Mouse (Mus musculus) liver, postnatal 0 days (tissue): ENCODE results near the gene Cela1. TPM values are rescaled to one million over a fixed set of nuclear protein-coding genes. Genes with fewer than 3 reads are reported as not detected.

Source experiments
- ATAC-seq: fragments of 200-750 bp; cut with Nextera tagmentation; 2 replicates; pipeline ENCODE4 v1.8.0; 2017; ENCODE audit warnings: mild to moderate bottlenecking, moderate library complexity
- DNase-seq: peaks from one replicate; pipeline ENCODE4 v3.0.0-alpha.2; 2016
- H3K27ac ChIP-seq: fragments of 300-500 bp; sonication (generic); 2 replicates; pipeline ENCODE4 v1.5.1; 2014; ENCODE audit warnings: antibody characterized with exemption, moderate library complexity, mild to moderate bottlenecking, low read depth
- H3K27me3 ChIP-seq: fragments of 300-500 bp; sonication (generic); 2 replicates; pipeline ENCODE4 v1.6.1; 2014; ENCODE audit warnings: low read length, control low read depth, mixed read lengths; ENCODE audit not compliant: insufficient read depth
- H3K36me3 ChIP-seq: fragments of 300-500 bp; sonication (generic); replicated peaks from 2 replicates; pipeline ENCODE4 v1.6.1; 2014; ENCODE audit warnings: mild to moderate bottlenecking, control low read depth, low read length, moderate library complexity, mixed read lengths; ENCODE audit not compliant: insufficient read depth
- H3K4me1 ChIP-seq: fragments of 300-500 bp; sonication (generic); 2 replicates; pipeline ENCODE4 v1.6.1; 2014; ENCODE audit warnings: antibody characterized with exemption, mild to moderate bottlenecking, control low read depth; ENCODE audit not compliant: insufficient read depth
- H3K4me2 ChIP-seq: fragments of 300-500 bp; sonication (generic); 2 replicates; pipeline ENCODE4 v1.6.1; 2014; ENCODE audit warnings: low read depth, mild to moderate bottlenecking, low read length, moderate library complexity, mixed read lengths
- H3K4me3 ChIP-seq: fragments of 300-500 bp; sonication (generic); 2 replicates; pipeline ENCODE4 v1.5.1; 2014; ENCODE audit warnings: low read depth, low read length
- H3K9ac ChIP-seq: fragments of 300-500 bp; sonication (generic); replicated peaks from 2 replicates; pipeline ENCODE4 v1.6.1; 2014; ENCODE audit warnings: mild to moderate bottlenecking, moderate library complexity
- H3K9me3 ChIP-seq: fragments of 300-500 bp; sonication (generic); 2 replicates; pipeline ENCODE4 v1.6.1; 2016; ENCODE audit warnings: mild to moderate bottlenecking, control low read depth, low read length, mixed read lengths
- CTCF ChIP-seq: sonication (generic); IDR thresholded peaks from 2 replicates; pipeline ENCODE4 v1.5.1; 2016; ENCODE audit warnings: antibody characterized with exemption, low read depth
- EP300 ChIP-seq: IDR thresholded peaks from 2 replicates; pipeline ENCODE4 v1.6.1; 2016; ENCODE audit warnings: antibody characterized with exemption, low read depth, mild to moderate bottlenecking
- WGBS: fragments of 180-500 bp; shearing (Covaris S2); extraction: QIAGEN DNeasy Blood & Tissue Kit; methylation state at CpG from one replicate; pipeline ENCODE4 v1.1.7; 2014; ENCODE audit not compliant: insufficient replicate concordance; 5-methylcytosine and 5-hydroxymethylcytosine counted together
- polyA plus RNA-seq: library from polyadenylated mRNA; unstranded; fragments of >200 nt; fragmentation: Nextera tagmentation; extraction: Ambion mirVana; gene quantifications from 2 replicates; pipeline ENCODE4 v1.2.1, GENCODE M21; 2015

The Cela1 gene
- polyA plus RNA-seq = 29.5 and 31.5 TPM in 2 replicates

DNA sequence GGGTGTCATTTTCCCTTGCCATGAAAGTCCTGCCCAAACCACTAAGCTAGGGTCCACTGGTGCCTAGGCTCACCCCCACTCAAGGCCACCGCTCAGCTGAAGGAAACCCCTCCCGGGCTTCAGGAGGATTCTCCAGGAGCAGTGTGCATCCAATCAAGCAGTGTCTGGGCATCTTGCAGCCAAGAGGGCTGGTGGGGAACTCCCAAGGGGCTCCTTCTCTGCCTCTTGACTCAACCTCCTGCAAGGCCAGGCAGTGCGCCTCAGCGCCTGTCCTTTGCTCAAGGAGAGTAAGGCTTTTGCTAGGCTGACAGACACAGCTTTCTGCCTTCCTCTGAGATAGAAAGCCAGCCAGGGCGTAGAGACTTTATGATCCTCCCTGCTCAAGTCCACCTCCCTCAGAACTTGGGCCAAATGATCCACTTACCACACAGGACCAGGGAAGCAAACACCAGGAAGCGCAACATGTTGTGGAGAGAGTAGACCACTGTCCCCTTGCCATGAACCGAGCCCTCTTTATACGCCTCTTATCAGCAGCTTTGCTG, at the start of gene Cela1:
Gene Cela1 (minus strand): TSS at position 492 of the 542 bp plus-strand sequence.
- H3K4me1 ChIP-seq = peaks cover 16% of the 10 kb centered on the region
- TF ChIP-seq CTCF = no peak
- TF ChIP-seq EP300 = no peak
- no peaks in the 10 kb centered on the region for H3K27me3 ChIP-seq
- ATAC-seq (no peak), DNase-seq (no peak)
- WGBS = 61% methylated on average over 8 of the region's 8 CpGs
- H3K4me3 ChIP-seq = peak within 1 kb of the TSS; percentile 36
- H3K9me3 ChIP-seq = 0 out of 2 replicates have a peak, but pooled peaks cover 4% of the 10 kb centered on the region
- H3K27ac ChIP-seq = peak within 1 kb of the TSS; percentile 52; the same call in 1 of the 2 replicates
- H3K36me3 ChIP-seq = no peaks in the 10 kb centered on the region
- peak within 1 kb of the TSS; percentile 47; the same call in 1 of the 2 replicates for H3K9ac ChIP-seq
- peak within 1 kb of the TSS; percentile 64 for H3K4me2 ChIP-seq

- peaks cover 23% of the 10 kb centered on the region for H3K4me1 ChIP-seq
Measured at GRCm38 (mm10) chr15:100735953-100736300, 48.2 kb upstream of the Cela1 start.

GRCm38 (mm10) chr15:100735095-100735952, 47.6 kb upstream of the Cela1 start:
- Histone ChIP-seq H3K9ac (no peak overlapping the region), H3K9me3 (no peaks in the 10 kb centered on the region), H3K27me3 (peaks cover 7% of the 10 kb centered on the region), H3K36me3 (no peaks in the 10 kb centered on the region), H3K4me2 (peak overlapping the region; percentile 20), H3K4me3 (no peak overlapping the region), H3K4me1 (peaks cover 23% of the 10 kb centered on the region), H3K27ac (peak overlapping the region; percentile 12; the same call in 1 of the 2 replicates)
- peak; percentile 32; the same call in 1 of the 2 replicates for ATAC-seq
- TF ChIP-seq EP300 (peak; percentile 90), CTCF (no peak)
- peak; percentile 35 for DNase-seq
- WGBS = 59% methylated on average over 14 of the region's 15 CpGs

More at GRCm38 (mm10) chr15:100735953-100736300, 48.2 kb upstream of the Cela1 start:
- Histone ChIP-seq H3K4me3 (no peak overlapping the region), H3K27me3 (peaks cover 2% of the 10 kb centered on the region; the same call in 1 of the 2 replicates), H3K9me3 (no peaks in the 10 kb centered on the region), H3K27ac (peak overlapping the region; percentile 12; the same call in 1 of the 2 replicates), H3K4me2 (peak overlapping the region; percentile 20; the same call in 1 of the 2 replicates), H3K9ac (no peak overlapping the region), H3K36me3 (no peaks in the 10 kb centered on the region)
- TF ChIP-seq EP300 = no peak
- no peak for TF ChIP-seq CTCF
- DNase-seq = no peak
- peak; percentile 20; the same call in 1 of the 2 replicates for ATAC-seq
- 39% methylated on average over 9 of the region's 9 CpGs for WGBS

GRCm38 (mm10) chr15:100732580-100732979, 44.9 kb upstream of the Cela1 start:
- Histone ChIP-seq H3K4me2 (no peak overlapping the region), H3K4me3 (no peak overlapping the region), H3K9ac (no peak overlapping the region), H3K36me3 (no peaks in the 10 kb centered on the region), H3K27ac (no peak overlapping the region), H3K27me3 (peaks cover 33% of the 10 kb centered on the region), H3K4me1 (peaks cover 22% of the 10 kb centered on the region), H3K9me3 (no peaks in the 10 kb centered on the region)
- TF ChIP-seq CTCF (no peak), EP300 (no peak)
- WGBS = 24% methylated on average over 5 of the region's 5 CpGs
- ATAC-seq (no peak), DNase-seq (no peak)

GRCm38 (mm10) chr15:100731081-100731480, 43.4 kb upstream of the Cela1 start:
- H3K27me3 ChIP-seq = peaks cover 33% of the 10 kb centered on the region
- no peak for DNase-seq
- no peak for ATAC-seq

GRCm38 (mm10) chr15:100729281-100729985, 41.7 kb upstream of the Cela1 start, which contains the start of gene Galnt6:
Gene Galnt6 (minus strand): TSS chr15:100729376.
- 11% methylated on average over 49 of the region's 57 CpGs for WGBS
- Histone ChIP-seq H3K36me3 (no peaks in the 10 kb centered on the region), H3K27ac (no peak within 1 kb of the TSS), H3K9me3 (no peaks in the 10 kb centered on the region), H3K9ac (peak within 1 kb of the TSS; percentile 39; the same call in 1 of the 2 replicates), H3K4me2 (peak within 1 kb of the TSS; percentile 70), H3K27me3 (peaks cover 33% of the 10 kb centered on the region), H3K4me3 (peak within 1 kb of the TSS; percentile 43), H3K4me1 (peaks cover 10% of the 10 kb centered on the region)
- no peak for TF ChIP-seq EP300
- no peak for TF ChIP-seq CTCF
- DNase-seq = peak; percentile 74
- peak; percentile 41 for ATAC-seq

More at GRCm38 (mm10) chr15:100731081-100731480, 43.4 kb upstream of the Cela1 start:
- no peak overlapping the region for H3K27ac ChIP-seq
- TF ChIP-seq CTCF = no peak
- TF ChIP-seq EP300 = no peak
- no peak overlapping the region for H3K4me3 ChIP-seq
- 44% methylated on average over 9 of the region's 9 CpGs for WGBS
- H3K4me1 ChIP-seq = peaks cover 19% of the 10 kb centered on the region
- no peaks in the 10 kb centered on the region for H3K36me3 ChIP-seq
- no peak overlapping the region for H3K4me2 ChIP-seq
- H3K9ac ChIP-seq = no peak overlapping the region
- no peaks in the 10 kb centered on the region for H3K9me3 ChIP-seq
